Mouse (Mus musculus): ENCODE results near the gene Phykpl.

Gene Phykpl

GRCm38 (mm10) chr11:51646751-51647667 lies 62.5 kb downstream of the Phykpl start:
- peak; percentile 80 for DNase-seq

GRCm38 (mm10) chr11:51648566-51648965 lies 64.0 kb downstream of the Phykpl start:
- peak; percentile 71 for DNase-seq

- DNase-seq, result no peak
These were observed 64.7 kb downstream of the Phykpl start for GRCm38 (mm10) chr11:51649111-51649888.

- DNase-seq, result no peak
These were observed 65.3 kb downstream of the Phykpl start for GRCm38 (mm10) chr11:51649889-51650199.

- DNase-seq, result no peak
These were observed 65.7 kb downstream of the Phykpl start for GRCm38 (mm10) chr11:51650261-51650660.

GRCm38 (mm10) chr11:51650691-51651515 lies 66.3 kb downstream of the Phykpl start, which contains the start of the genes N4bp3 and D930048N14Rik:
Gene N4bp3 (minus strand): TSS chr11:51650842.
Gene D930048N14Rik (plus strand): TSS chr11:51650954.
- peak; percentile 89 for DNase-seq

- DNase-seq, result no peak
These were observed 68.4 kb downstream of the Phykpl start for GRCm38 (mm10) chr11:51652889-51653418.

- no peak for DNase-seq
These were observed 69.2 kb downstream of the Phykpl start for GRCm38 (mm10) chr11:51653736-51654135.
